Mouse (Mus musculus) frontal cortex, postnatal 10 days (tissue): ENCODE measurements around the gene Ubac2.
A peak's percentile ranks its signal among the peaks of the same experiment; 100 is the strongest.
"Not testable (repeated sequence)": the region's sequence is repeated elsewhere in the genome, so short reads cannot be mapped to it uniquely, and the experiment has no call there.

Experiments
- DNase-seq, 2 experiments: peaks; one replicate each; pipeline ENCODE4 v3.0.0; 2022; ENCODE audit warnings: low spot score in 2 of 2, mixed read lengths in 1 of 2

Gene Ubac2

DNA sequence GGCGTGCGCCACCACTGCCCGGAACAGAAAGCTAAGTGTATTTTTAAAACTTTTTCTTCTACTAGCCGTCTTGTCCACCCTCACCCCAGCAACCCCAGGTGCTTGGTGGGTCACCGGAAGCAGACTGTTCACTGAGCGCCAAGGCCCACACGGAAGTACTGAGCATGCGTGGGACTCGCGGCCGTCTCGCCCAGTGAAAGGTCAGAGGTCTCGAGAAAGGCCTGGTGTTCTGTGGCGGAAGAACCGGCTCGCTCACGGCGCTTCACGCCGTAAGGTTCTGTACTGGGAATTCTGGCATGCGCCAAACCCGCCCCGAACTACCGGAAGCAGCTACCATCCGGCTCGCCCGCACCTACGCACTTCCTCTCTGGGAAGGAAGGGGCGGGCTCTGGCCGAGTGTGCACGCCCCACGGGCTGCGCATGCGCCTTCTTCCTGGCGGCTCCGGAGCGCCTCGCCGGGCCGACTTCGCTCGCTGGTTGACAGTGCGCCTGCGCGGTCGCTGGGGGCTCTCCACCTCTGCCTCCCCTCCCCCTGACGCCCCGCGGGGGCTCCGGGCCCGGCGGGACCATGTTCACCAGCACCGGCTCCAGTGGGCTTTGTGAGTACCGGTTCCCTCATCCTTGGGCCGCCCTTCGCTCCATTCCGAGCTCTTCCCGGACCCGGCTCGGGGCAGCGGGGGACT, at the start of gene Ubac2:
Gene Ubac2 (plus strand): TSS at position 445 of the 683 bp plus-strand sequence.
- DNase-seq, result peak; percentile 97 to 98

DNA sequence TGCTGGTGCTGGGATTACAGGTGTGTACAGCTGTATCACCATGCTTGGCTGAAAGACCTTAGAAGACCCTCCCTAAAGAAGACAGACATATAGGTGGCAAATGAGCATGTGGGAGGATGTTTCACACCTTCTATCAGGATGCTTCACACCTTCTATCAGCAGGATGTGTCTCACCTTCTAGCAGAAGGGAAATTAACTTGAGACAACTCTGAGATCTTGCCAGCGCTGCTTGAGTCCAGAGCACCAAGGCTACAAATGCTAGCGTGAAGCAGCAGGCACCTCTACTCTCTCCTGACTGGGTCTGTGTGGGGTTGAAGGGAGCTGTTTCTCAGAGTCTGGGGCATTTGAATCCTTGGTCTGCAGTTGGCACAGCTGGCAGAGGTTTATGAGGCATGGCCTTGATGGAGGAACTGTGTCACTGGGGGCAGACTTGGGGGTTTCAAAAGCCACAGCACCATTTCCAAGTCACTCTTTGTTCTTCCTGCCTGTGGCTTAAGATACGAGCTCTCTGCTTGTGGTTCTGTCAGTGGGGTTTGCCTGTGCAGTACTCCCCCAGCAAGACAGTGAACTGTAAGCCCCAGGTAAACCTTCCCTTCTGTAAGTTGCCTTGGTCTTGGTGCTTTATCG, 48.5 kb upstream of the Ubac2 start:
- DNase-seq, result no peak

DNA sequence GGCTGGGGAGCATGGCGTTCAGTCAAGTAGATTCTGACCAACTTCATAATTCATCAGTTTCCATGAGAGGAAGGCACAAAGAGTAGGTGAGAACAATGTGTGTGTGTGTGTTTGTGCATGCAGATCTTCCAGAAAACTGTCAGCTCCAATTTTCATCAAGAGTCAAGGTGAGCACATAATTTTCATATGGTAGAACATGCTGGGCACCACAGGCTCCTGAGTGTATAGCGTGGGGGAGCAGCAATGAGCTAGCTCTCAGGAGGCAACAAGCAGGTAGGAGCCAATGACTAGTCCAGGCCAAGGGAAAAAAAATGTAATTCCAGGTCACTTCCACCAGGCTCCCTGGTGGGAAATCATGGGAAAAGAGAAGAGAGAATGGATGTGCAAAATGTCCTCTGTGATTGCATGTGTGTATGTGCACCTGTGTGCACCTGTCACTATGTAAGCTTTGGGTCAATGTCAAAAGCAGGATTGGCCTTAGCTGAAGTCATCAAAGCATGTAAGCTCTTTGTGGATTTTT, 45.4 kb upstream of the Ubac2 start:
- DNase-seq, result no peak

DNA sequence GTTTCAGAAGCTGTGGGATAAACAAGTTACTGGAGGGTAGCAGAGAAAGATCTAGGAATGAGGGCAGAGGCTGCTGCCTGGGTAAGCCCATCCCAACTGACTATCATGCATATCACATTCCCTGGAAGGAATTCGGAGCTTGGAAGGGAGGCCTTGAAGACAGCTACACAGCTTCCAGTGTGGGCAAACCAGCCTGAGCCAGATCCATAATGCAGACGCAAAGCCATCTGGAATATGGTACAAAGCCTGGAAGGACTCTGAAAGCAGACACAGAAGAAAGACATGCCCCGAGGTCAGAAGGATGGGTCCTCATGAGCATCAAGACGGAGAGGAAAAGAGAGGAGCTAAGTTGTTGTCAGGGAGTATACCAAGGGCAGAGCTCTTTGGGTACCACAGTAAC, 40.3 kb upstream of the Ubac2 start:
- no peak for DNase-seq

DNA sequence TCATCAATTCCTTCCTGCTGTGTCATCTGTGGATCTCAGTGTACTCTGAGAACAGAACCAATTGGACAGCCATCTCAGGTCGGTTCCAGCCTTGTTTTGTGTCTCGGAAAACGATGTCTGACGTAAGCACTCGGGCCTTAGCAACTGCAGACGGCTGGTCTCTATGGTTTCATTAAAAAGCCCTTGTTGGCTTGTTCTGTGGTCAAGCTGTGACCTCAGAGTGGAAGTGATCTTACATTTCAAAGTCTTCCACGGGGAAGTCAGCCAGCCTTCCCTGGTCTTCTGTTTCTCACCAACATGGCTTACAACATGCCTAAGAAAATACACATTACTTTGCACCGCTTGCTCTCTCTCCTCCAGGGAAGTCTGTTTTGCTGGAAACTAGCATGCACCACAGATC, 38.2 kb upstream of the Ubac2 start:
- no peak for DNase-seq

DNA sequence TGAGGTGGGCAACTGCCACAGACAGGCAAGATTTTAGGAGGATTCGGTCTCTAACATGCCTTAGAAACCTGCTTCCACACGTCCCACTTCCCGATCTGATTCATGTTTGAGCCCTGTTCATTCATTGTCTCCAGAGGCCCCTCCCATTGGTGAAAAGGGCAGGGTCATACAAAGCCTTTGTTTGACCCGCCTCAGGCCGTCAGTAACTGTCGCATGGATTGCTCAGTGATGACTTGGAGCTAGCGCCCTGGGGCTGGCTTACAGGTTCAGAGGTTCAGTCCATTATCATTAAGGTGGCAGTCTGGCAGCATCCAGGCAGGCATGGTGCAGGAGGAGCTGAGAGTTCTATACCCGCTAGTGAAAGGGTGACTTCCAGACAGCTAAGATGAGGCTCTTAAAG, 33.9 kb upstream of the Ubac2 start:
- DNase-seq, result no peak

DNA sequence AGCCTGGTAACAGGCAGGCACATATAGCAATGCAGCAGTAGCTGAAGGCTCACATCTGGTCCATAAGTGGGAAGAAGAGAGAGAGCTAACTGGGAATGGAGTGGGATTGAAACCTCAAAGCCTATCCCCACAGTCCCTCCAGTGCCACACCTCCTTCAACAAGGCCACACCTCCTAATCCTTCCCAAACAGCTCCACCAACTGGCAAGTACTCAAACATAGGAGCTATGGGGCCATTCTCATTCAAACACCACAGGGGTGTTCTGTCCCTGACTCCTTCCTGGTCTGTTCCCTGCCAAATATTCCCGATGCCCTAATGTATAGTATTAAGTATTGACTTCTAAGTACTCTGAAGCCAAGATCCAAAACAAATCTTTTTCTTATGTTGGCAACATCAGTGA, 27.2 kb upstream of the Ubac2 start:
- DNase-seq, result no peak

DNA sequence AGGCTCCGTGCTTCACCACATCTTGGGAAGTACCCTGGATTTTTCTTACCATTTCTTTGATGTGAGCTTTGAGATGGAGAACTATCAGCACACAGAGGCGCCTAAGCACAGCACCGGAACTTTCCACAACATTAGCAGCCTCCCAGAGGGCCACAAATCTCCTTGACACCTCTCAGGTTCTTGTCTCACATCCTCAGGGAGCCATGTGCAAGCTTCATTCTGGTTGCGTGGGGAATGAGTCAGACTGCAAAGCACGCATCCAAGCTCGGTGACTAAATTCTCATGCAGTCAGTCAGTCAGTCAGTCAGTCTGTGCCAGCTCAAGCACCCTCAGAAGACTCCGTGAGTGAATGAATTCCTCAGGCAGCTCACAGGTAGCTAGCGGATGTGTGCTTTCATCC, 25.9 kb upstream of the Ubac2 start:
- no peak for DNase-seq

DNA sequence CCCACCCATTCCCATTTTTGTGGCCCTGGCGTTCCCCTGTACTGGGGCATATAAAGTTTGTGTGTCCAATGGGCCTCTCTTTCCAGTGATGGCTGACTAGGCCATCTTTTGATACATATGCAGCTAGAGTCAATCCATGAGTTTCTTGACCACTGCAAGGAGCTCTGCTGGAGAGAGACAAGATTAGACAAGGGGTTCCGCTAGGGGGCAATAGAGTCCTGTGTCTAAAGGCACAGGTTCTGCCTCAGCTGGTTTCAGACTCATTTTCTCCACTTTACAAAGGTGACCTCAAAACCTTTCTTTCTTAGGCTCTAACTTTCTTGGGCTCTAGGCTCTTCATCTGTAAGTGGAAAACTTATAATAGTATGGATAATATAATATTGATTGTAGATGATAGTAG, 13.3 kb upstream of the Ubac2 start:
- peak in 1 of 2 experiments; percentile 54 for DNase-seq

DNA sequence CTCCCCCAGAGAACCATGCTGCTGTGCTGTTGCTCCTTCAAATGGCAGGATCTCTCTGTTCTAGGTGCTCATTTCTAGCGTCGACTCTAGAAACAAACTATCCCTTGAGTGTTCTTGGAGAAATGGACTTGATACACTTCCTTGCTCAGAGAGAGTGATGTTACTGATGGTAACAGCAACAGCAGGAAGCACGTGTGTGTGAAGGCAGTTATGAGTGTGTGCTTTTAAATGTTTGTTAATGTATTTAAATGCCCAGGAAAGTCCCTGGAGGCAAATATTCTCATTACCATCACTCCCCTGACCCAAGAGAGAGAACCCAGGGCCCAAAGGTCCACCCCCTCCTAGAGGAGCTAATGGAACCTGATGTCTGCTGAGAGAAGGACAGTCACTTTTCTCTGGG, 11.8 kb upstream of the Ubac2 start:
- no peak for DNase-seq

DNA sequence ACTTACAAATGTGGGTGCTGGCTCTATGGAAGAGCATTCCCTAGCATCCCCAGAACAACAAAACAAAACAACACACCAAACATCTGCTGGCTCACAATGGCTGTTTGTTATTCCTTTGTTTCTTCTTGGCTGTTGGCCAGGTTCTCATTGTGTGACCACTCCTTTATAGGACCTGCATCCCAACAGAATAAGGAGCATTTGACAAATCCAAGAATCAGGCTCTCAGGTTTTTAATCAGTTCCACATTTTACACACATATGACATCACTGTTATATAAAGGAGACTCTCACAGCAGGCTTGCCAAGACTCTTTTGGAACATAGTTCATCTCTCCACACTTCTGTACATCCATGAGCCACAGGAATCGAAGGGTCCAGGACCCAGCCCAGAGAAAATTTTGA, 9.3 kb upstream of the Ubac2 start:
- no peak for DNase-seq

DNA sequence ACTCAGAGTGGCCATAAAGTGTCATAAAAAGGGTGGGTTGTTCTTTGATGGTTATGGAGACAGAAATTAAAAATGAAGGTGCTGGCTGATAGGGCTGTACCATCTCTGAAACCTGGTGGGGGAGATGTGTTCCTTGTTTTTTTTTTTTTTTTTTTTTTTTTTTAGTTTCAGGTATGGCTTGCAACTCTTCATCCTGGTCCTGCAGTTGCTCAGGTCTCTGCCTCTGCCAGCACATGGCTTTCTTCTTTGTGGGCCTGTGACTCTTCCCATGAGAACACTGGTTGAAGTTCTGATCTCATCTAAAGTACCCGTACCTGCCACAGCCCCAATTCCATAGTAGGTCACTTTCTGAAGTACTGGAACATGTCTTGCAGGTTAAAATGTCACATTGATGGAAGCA, 5.7 kb upstream of the Ubac2 start:
- no peak for DNase-seq

DNA sequence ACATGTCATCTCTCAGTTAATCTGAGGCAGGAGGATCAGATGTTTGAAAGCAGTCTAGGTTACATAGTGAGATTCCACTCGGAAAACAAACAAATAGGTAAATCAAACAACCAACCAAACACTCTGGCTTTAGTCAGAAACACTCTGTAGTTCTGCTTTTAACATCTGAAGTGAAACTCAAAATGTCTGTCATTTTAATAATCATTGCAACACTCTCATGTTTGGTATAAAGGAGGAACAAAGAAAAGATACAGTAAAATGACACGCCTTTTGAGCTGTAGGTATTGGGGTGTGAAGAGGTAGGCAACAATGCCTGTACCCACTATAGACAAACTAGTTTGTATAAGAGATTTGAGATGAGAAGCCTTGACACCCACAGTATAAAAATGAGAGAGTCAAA, 5.2 kb upstream of the Ubac2 start:
- DNase-seq, result no peak

DNA sequence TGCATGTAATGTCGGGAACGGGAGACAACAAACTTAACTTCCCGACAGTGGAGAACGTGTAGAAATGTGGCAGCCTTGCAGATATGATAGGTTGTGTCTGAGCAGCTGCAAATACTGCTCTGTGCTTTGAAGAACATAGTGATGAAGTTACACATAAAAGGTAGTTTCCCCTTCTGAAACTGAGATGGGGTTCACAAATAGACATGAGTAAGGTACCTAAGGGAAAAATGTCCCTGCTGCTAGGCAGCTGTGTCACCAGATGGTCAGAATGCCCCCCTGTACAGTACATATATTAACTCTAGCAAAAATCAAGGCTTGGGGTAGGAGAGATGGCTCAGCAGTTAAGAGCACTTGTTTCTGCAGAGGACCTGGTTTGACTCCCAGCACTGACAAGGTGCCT, 4.8 kb upstream of the Ubac2 start:
- DNase-seq, result no peak

DNA sequence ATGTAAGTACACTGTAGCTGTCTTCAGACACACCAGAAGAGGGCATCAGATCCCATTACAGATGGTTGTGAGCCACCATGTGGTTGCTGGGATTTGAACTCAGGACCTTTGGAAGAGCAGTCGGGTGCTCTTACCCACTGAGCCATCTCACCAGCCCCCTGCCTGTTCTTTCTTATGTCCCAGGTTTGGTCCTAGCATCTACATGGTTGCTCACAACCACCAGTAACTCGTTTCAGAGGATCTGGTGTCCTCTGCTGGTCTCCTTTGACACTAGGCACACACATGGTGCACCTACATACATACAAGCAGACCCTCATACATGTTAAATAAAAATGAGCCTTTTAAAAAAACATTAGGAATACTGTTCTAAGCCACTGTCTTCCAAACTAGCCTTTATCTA, 2.2 kb upstream of the Ubac2 start:
- not testable (repeated sequence) for DNase-seq

DNA sequence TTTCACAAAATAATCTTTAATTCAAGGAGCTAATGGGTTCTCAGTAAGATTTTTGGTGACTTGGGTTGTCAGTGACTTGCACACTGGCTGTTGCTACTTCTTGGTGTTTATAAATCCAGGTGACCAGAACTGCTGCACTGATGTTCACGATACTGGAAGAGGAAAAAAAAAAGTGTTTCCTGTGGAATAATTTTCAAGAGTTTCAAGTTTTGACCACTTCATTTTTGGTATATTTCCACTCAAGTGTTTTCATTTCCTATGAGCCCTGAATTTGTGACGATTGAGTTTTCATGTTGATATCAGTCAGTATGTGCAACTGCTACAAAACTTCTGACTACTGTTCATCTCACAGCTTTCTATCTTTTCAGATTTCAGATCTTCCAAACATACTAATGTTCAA, 1.6 kb upstream of the Ubac2 start:
- no peak for DNase-seq

DNA sequence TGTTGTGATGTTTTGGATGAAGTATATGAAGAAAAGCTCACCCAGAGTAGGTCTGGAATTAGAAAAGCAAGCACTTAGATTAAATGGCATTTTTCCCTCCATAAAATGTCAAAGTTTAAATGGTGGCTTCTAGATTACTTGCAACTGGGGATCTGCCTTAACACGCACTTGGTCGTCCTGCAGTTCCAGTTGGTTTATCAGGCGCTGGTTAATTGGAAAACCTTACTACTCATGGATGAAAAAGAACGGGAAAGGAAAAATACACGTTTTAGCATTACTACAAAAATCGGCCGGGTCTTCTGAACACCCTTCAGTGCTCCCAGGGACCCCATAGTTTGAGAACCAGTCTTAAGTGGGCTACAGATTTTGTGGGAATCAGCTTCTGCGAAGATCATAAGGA, 780 bp upstream of the Ubac2 start:
- DNase-seq, result no peak

DNA sequence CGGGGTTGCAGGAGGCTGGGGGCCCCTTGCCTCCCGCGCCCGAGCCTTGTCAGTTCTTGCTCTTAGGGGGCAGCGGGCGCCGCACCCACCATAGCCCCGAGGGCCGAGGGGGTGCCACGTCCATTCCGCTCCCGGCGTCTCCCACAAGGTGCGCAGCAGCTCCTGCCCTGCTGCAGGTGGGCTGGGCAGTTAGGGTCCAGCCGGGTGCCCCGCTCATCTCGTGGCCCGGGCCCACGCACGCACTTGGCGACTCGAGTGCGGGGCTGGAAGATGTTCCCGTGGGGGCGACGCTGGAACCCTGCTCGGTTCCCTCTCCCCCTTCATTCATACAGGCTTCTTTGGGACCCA, 413 bp downstream of the Ubac2 start:
- DNase-seq, result no peak

DNA sequence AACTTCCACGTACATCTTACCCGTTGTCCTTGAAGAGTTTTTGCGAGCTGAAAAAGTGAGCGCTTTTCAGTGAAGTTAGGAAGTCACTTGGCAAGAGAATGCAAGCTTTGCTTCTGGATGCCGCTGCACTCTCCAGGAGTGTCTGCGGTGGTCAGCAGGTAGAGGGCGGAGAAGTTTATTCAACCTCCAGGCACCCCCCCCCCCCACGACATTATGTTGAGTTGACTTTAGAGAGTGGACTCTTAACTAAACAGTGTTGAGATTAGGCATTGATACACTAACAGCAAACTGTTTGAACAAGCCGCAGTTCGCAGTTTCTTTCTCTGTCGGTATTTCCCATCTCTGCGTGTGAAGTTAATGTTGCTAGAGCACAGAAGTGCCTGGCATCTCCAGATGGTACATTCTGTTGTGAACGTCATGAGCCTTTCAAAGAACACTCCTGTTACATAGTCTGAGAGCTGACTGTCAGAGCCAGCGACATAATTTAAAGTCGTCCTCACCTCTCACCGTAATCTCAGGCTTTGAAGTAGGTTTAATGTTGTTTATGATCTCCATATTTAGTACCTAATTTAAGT, 933 bp downstream of the Ubac2 start:
- no peak for DNase-seq

DNA sequence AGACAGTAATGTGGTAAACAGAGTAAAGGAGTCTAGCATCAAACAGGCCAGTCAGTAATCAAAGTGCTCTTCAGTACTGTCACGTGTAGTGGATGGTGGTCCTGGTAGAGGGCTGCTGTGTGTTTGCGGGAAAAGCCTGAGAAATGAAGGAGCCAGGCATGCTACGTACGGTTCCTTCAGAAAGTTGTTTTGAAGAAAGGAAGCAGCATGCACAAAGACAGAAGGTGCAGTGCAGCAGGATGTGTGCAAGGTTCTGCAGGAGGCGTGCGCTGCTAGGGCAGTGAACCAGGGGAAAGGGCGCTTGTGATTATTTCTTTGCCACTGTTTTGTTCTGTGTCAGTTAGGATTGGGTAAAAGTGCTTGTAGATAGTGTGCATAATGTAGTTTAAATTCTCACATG, 2.8 kb downstream of the Ubac2 start:
- no peak for DNase-seq

DNA sequence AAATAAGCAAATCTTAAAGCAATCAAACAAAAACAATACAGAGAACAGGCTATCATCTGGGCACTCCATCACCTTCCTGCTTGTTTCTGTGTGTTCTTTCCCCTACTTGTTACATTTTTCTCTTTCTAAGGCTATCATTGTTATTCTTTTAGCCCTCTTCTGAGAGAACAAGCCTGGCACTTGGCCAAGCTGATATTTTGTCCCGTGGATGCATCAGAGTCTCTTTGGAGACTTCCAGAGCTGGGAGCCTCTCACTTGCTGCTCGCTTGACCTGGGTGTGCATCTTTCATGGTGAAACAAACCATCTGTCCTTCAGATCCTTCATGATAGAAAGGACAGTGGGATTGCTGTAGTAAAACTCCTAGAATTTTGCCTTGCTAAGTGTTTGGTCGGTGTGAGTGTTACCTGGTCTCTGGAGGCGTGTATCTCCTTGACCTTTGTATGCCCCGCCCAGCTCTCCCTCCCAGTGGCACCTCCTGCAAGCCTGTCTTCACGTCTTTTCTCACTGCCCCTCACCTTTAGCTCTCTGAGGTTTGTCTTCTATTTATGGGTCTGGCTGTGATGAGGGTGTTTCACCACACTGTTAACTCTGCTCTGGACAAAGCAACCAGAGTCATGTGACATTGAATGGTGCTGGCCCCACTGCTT, 5.9 kb downstream of the Ubac2 start:
- no peak for DNase-seq

DNA sequence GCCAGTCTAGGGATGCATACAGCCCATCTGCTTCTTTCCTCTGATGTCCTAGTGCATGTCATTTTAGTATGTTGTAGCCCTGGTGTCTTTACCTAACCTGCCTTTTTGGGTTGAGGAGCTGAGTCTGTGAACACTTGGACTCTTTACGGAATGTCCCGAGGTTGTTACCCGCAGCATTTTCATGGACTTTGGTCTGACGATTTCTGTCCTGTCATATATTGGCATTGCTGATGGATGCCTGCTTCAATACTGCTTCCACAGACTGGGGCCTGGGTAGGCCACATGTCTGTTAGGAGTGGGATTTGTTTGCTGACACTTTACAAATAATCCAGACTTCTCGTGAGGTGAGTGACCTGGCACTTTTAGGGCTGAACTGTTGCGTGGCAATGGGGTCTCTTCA, 15.3 kb downstream of the Ubac2 start:
- no peak for DNase-seq
